Mouse (Mus musculus) kidney, embryonic 14.5 days (tissue): ENCODE results near the gene Marveld1. TPM values are rescaled to one million over a fixed set of nuclear protein-coding genes. Genes with fewer than 3 reads are reported as not detected.
A peak's percentile ranks its signal among the peaks of the same experiment; 100 is the strongest.

Experiments
- ATAC-seq: fragments of 200-750 bp; cut with Nextera tagmentation; 2 replicates; pipeline ENCODE4 v1.8.0; 2017; ENCODE audit warnings: moderate number of reproducible peaks, mild to moderate bottlenecking, moderate TSS enrichment, moderate library complexity; ENCODE audit not compliant: low FRiP score, low TSS enrichment
- H3K27ac ChIP-seq: fragments of 300-500 bp; sonication (generic); 2 replicates; pipeline ENCODE4 v1.5.1; 2014; ENCODE audit warnings: low read depth, mild to moderate bottlenecking, low read length, moderate library complexity, mixed read lengths
- H3K27me3 ChIP-seq: fragments of 300-500 bp; sonication (generic); 2 replicates; pipeline ENCODE4 v1.6.1; 2014; ENCODE audit warnings: mild to moderate bottlenecking, low read length; ENCODE audit not compliant: control insufficient read depth, insufficient read depth
- H3K36me3 ChIP-seq: fragments of 300-500 bp; sonication (generic); 2 replicates; pipeline ENCODE4 v1.6.1; 2014; ENCODE audit warnings: low read length, mixed read lengths; ENCODE audit not compliant: control insufficient read depth, insufficient read depth
- H3K4me1 ChIP-seq: fragments of 300-500 bp; sonication (generic); 2 replicates; pipeline ENCODE4 v1.6.1; 2014; ENCODE audit warnings: low read length, mixed read lengths; ENCODE audit not compliant: control insufficient read depth, insufficient read depth
- H3K4me2 ChIP-seq: fragments of 300-500 bp; sonication (generic); replicated peaks from 2 replicates; pipeline ENCODE4 v1.6.1; 2014; ENCODE audit warnings: low read depth, mild to moderate bottlenecking, low read length
- H3K4me3 ChIP-seq: fragments of 300-500 bp; sonication (generic); 2 replicates; pipeline ENCODE4 v1.5.1; 2014; ENCODE audit warnings: mild to moderate bottlenecking, low read length
- H3K9ac ChIP-seq: fragments of 300-500 bp; sonication (generic); 2 replicates; pipeline ENCODE4 v1.6.1; 2014; ENCODE audit warnings: low read depth, mild to moderate bottlenecking, low read length, moderate library complexity
- H3K9me3 ChIP-seq: fragments of 300-500 bp; sonication (generic); 2 replicates; pipeline ENCODE4 v1.6.1; 2016; ENCODE audit warnings: low read length; ENCODE audit not compliant: control insufficient read depth
- WGBS: fragments of 180-500 bp; shearing (Covaris S2); extraction: QIAGEN DNeasy Blood & Tissue Kit; methylation state at CpG from one replicate; pipeline ENCODE4 v1.1.7; 2014; 5-methylcytosine and 5-hydroxymethylcytosine counted together
- polyA plus RNA-seq: library from polyadenylated mRNA; unstranded; fragments of >200 nt; fragmentation: Nextera tagmentation; extraction: Ambion mirVana; gene quantifications from 2 replicates; pipeline ENCODE4 v1.2.1, GENCODE M21; 2014

Gene Marveld1
- polyA plus RNA-seq, 1 experiment from 2014 or later = 9.6 TPM

DNA sequence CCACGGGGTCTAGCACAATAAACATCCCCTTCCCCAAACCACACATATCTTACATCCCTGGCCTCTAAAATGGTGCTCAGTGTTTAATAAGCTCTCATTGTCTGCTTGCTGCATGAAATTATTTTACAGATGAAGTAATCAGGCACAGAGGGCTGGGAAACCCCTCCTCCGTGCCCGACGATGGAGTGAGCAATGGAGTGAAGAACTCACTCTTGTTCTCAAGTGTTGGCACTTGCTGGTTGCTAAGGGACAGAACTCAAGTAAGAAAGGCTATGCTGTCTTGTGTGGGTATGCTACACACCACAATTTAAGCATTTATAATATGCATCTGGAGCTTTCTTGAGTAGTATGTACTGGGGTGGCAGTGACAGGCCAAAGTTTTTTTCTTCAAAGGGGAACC is 2.0 kb upstream of the Marveld1 start:
- 67% methylated on average over 4 of the region's 4 CpGs for WGBS
- Histone ChIP-seq H3K27ac (no peak overlapping the region), H3K4me2 (no peak overlapping the region)

DNA sequence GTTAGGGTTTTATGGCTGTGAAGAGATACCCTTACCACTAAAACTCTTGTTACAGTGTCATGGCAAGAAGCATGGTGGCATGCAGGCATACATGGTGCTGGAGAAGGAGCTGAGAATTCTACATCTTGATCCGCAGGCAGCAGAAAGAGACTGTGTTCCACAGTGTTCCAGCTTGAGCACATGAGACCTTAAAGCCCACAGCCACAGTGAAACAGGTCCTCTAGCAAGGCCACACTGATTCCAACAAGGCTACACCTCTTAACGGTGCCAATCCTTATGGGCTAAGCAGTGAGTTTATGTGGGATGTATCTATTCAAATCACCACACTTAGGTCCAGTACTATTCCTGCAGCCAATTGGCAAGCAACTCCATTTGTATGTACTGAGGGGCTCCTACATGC is 1.5 kb upstream of the Marveld1 start:
- Histone ChIP-seq H3K9me3 (no peaks in the 10 kb centered on the region), H3K27me3 (no peaks in the 10 kb centered on the region; the same call in 1 of the 2 replicates), H3K9ac (no peak overlapping the region), H3K4me3 (no peak overlapping the region), H3K27ac (no peak overlapping the region), H3K4me2 (no peak overlapping the region), H3K36me3 (0 out of 2 replicates have a peak, but pooled peaks cover under 1% of the 10 kb centered on the region), H3K4me1 (peaks cover 20% of the 10 kb centered on the region)
- 94% methylated on average over 2 of the region's 2 CpGs for WGBS
- no peak for ATAC-seq

More for the DNA sequence above, 2.0 kb upstream of the Marveld1 start:
- no peaks in the 10 kb centered on the region; the same call in 1 of the 2 replicates for H3K27me3 ChIP-seq
- peaks cover 20% of the 10 kb centered on the region for H3K4me1 ChIP-seq
- ATAC-seq = no peak
- H3K9ac ChIP-seq = no peak overlapping the region
- no peak overlapping the region for H3K4me3 ChIP-seq
- no peaks in the 10 kb centered on the region for H3K36me3 ChIP-seq
- no peaks in the 10 kb centered on the region for H3K9me3 ChIP-seq

DNA sequence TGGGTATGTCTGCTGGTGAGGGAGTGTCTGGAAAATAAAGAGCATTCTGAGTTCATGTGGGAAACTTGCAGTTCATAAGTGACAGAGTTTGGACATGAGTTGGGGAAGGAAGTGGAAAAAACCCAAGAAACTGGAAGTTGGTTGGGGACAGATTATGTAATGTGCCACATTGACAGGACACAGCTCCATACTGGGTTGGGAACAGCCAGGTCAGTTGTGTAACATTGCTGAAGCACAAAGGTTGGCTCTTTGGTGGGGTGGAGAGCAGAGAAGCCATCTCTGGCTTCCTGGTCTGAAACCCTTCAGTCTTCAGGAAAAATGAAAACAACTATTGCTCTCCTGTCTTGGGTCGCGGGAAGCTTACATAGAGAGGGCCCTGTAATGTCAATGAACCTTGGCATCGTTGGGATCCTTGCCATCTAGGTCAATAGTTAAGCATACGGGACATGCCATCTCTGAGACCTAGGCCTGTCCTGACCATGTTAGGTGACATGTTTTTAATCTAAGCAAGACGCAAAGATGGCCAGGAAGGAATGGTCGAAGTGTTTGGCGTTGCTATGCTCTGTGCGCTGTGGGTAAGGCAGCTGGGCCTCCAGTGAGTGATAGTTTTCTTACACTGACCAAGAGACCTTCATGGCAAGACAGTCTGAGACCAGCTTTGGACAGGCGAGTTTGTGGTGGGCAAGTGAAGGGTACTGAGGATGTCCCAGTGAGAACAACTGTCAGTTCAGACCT is 757 bp upstream of the Marveld1 start:
- peaks cover 20% of the 10 kb centered on the region for H3K4me1 ChIP-seq
- peak overlapping the region; percentile 74 for H3K4me2 ChIP-seq
- no peak overlapping the region for H3K9ac ChIP-seq
- WGBS = 92% methylated on average over 9 of the region's 9 CpGs
- H3K9me3 ChIP-seq = no peaks in the 10 kb centered on the region
- H3K27ac ChIP-seq = peak overlapping the region; percentile 47; the same call in 1 of the 2 replicates
- peaks cover 7% of the 10 kb centered on the region; the same call in 1 of the 2 replicates for H3K36me3 ChIP-seq
- no peak overlapping the region; the same call in 1 of the 2 replicates for H3K4me3 ChIP-seq
- no peak for ATAC-seq
- H3K27me3 ChIP-seq = no peaks in the 10 kb centered on the region; the same call in 1 of the 2 replicates

DNA sequence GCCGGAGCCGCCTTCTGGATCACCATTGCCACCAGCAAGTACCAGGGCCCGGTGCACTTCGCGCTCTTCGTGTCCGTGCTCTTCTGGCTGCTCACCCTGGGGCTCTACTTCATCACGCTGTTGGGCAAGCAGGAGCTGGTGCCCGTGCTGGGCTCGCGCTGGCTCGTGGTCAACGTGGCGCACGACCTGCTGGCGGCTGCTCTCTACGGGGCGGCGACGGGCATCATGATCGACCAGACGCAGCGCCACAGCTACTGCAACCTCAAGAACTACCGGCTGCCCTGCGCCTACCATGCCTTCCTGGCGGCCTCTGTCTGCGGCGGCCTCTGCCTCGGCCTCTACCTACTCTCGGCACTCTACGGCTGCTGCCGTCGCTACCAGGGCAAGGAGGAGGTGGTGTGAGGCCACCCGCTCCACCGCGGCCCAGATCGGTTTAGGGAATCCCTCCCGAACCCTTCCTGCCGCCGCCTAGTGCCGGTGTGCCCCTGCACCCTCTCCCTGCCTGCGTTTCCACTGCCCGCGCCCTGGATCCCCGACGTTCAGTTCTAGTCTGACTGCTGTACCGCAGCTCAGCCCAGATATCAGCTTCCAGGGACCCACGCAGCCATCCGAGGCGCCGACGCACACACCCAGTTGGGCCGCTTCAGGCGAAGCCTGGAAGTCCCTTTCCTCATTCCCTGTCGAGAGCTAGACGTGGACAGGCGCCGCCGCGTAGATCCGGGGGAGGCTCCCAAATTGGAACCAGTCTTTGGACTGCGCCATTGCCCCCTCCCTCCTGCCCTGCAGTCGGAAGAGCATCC is 769 bp downstream of the Marveld1 start:
- Histone ChIP-seq H3K27ac (peak overlapping the region; percentile 90), H3K4me1 (peaks cover 20% of the 10 kb centered on the region), H3K36me3 (peaks cover 7% of the 10 kb centered on the region; the same call in 1 of the 2 replicates), H3K4me3 (peak overlapping the region; percentile 71), H3K4me2 (peak overlapping the region; percentile 74), H3K9ac (peak overlapping the region; percentile 77), H3K9me3 (no peaks in the 10 kb centered on the region), H3K27me3 (no peaks in the 10 kb centered on the region; the same call in 1 of the 2 replicates)
- peak; percentile 48 for ATAC-seq
- under 1% methylated on average over 63 of the region's 63 CpGs for WGBS

DNA sequence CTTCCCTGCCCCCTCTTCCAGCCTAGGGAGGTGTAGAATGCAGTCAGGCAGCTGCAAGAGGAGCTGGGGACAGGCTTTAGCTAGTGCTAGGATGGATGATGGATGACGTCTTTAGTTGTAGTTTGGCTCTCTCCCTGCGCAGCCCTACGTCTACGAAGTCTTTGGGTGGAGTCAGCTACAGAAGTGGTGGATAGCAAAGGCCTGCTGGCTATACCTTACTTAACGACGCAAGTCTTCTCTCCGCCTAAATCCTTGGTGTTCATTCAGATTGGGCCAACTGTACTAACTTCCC is 1.3 kb downstream of the Marveld1 start:
- H3K4me3 ChIP-seq = peak overlapping the region; percentile 71
- no peak; the same call in 1 of the 2 replicates for ATAC-seq
- no peaks in the 10 kb centered on the region for H3K9me3 ChIP-seq
- WGBS = 23% methylated on average over 7 of the region's 7 CpGs
- peak overlapping the region; percentile 90; the same call in 1 of the 2 replicates for H3K27ac ChIP-seq
- peak overlapping the region; percentile 74 for H3K4me2 ChIP-seq
- peaks cover 20% of the 10 kb centered on the region for H3K4me1 ChIP-seq
- peak overlapping the region; percentile 77 for H3K9ac ChIP-seq
- no peaks in the 10 kb centered on the region; the same call in 1 of the 2 replicates for H3K27me3 ChIP-seq
- peaks cover 7% of the 10 kb centered on the region; the same call in 1 of the 2 replicates for H3K36me3 ChIP-seq

DNA sequence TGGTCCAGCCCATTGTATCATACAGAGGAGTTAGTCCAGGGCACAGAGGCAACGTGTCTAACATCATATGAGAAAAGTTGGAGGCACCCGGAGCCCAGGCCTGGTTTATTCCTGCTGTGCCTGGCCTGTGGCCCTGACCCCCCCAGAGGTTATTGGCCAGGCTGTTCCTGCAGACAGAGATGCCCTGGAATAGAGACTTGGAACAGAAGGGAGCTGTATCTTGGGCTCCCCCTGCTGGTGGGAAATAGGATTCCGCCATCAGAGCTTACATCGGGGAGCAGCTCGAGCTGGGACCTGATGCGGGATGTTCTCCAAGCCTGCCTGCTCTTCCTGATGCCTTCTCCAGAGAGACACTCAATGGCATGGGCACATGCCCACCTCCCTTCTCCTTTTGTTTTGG is 4.8 kb downstream of the Marveld1 start:
- 2% methylated on average over 6 of the region's 6 CpGs for WGBS
- no peak overlapping the region for H3K4me2 ChIP-seq
- H3K4me1 ChIP-seq = peaks cover 17% of the 10 kb centered on the region
- H3K36me3 ChIP-seq = peaks cover 7% of the 10 kb centered on the region; the same call in 1 of the 2 replicates
- peak; percentile 20; the same call in 1 of the 2 replicates for ATAC-seq
- H3K4me3 ChIP-seq = no peak overlapping the region
- no peak overlapping the region for H3K27ac ChIP-seq
- H3K9ac ChIP-seq = no peak overlapping the region
- H3K27me3 ChIP-seq = no peaks in the 10 kb centered on the region; the same call in 1 of the 2 replicates
- H3K9me3 ChIP-seq = no peaks in the 10 kb centered on the region

DNA sequence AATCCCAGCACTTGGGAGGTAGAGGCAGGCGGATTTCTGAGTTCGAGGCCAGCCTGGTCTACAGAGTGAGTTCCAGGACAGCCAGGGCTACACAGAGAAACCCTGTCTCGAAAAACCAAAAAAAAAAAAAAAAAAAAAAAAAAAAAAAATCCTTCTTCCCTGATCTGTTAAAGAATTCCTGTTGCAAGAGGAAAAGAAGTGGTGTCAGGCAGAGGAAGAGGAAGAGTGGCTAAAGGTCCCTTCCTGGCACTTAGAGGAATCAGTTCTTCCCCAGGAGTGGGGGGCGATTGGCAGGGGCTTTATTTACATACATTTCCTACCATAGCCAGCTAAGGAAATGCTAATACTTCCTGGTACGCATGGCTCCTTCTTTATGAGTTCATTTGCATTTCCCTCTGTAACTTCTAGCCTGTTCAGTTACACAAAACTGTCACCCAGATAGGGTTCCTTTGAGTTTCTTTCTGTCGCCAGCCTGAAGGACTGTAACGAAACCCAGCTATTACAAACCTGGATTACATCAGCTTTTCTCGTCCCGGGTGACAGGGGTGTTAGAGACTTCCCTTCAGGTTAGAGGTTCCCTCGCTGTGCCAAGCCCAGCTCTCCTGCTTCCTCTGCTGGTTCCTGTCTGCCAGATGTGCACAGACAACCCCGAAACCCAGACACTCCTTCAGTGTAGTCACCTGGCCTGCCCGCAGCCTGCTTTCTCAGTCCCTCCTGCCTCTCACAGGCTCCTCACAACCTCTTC is 10.5 kb downstream of the Marveld1 start:
- Histone ChIP-seq H3K4me1 (0 out of 2 replicates have a peak, but pooled peaks cover 4% of the 10 kb centered on the region), H3K36me3 (no peaks in the 10 kb centered on the region), H3K4me3 (no peak overlapping the region), H3K27ac (no peak overlapping the region), H3K4me2 (no peak overlapping the region), H3K9ac (no peak overlapping the region), H3K9me3 (no peaks in the 10 kb centered on the region), H3K27me3 (no peaks in the 10 kb centered on the region)
- WGBS = 62% methylated on average over 11 of the region's 12 CpGs
- ATAC-seq = no peak

DNA sequence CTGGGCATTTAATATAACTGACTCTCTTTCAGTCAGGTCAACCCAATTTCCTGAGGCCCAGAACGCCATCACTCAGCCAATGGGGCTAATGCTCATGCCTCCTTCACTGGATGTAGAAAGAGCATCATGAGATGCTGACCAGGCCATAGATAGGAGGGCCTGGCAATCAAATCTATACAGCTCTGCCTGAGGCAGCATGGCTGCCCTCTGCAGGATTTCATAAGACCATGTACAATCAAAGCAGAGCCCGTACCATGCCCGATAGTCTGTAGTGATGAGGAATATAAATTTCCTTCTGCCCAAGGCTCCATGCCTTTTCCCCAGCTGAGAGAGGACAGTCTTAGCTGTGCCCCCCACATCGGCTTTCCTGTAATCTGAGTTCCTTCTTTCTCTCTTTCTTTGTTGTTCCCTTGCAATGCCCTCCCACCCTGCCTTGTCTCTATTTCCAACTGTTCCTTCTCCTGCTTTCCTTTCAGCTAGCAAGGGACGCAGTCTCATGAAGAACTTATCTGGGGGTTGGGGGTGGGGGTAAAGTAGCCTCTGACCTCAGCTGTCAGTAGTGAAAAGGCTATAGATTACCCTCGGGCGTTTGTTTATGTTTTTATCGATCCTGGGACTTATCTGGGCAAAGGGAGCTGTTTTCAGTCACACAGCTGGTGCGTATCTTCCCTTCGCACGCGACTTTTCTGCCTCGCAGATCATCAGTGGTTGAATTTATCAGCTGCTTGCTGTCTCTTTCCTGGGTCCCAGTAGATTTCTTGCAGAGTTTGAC is 11.2 kb downstream of the Marveld1 start:
- Histone ChIP-seq H3K36me3 (no peaks in the 10 kb centered on the region), H3K4me2 (0 out of 2 replicates have a peak overlapping the region, but pooled peaks have one; percentile 15), H3K4me1 (0 out of 2 replicates have a peak, but pooled peaks cover 4% of the 10 kb centered on the region), H3K4me3 (no peak overlapping the region), H3K9me3 (no peaks in the 10 kb centered on the region), H3K9ac (0 out of 2 replicates have a peak overlapping the region, but pooled peaks have one; percentile 7), H3K27me3 (no peaks in the 10 kb centered on the region), H3K27ac (no peak overlapping the region)
- 33% methylated on average over 13 of the region's 13 CpGs for WGBS
- 0 out of 2 replicates have a peak, but pooled peaks have one; percentile 32 for ATAC-seq
